Comparison of ENCODE assay signal across 8 mouse cellular contexts in genomic region chr1:165681045-165681794, GRCm38 (mm10). TPM values are rescaled to one million over a fixed set of nuclear protein-coding genes. Genes with fewer than 3 reads are reported as not detected.
DNase-seq lines count a peak whose midpoint lies in the region; ATAC-seq and TF ChIP-seq lines count a peak whose summit lies in the region.

No protein-coding gene starts in this region.

- peak overlapping the region; percentile 47 for H3K27ac ChIP-seq in liver, adult 2 months (replicated peaks; ENCODE audit: insufficient read depth, low read depth, low read length)
- H3K27ac ChIP-seq in bone marrow macrophage, adult 2 months (ENCODE audit: insufficient read depth, low read depth, low read length), result peak overlapping the region; percentile 82
- no peak overlapping the region for H3K27ac ChIP-seq in forebrain, embryonic 12.5 days

- H3K9me3 ChIP-seq in megakaryocyte, embryonic 14.5 days, result no peaks in the 10 kb centered on the region
- no peaks in the 10 kb centered on the region for H3K9me3 ChIP-seq in forebrain, embryonic 12.5 days

- no peak for TF ChIP-seq POLR2A in liver, adult 2 months (IDR thresholded peaks at IDR 0.05; ENCODE audit: extremely low read depth, insufficient read depth, low read length)
- TF ChIP-seq POLR2A in bone marrow macrophage, adult 2 months (IDR thresholded peaks at IDR 0.05; ENCODE audit: borderline replicate concordance, low read depth, low read length), result no peak

- no peak for DNase-seq in liver, adult 2 months (ENCODE audit: extremely low read depth, low read depth, low spot score)
- no peak for DNase-seq in liver
- DNase-seq in layer of hippocampus, postnatal 14 days (ENCODE audit: low spot score in 2 of 2), result no peak
- no peak for DNase-seq in embryo, embryonic 9.5 days (ENCODE audit: extremely low spot score)

- H3K36me3 ChIP-seq in liver, adult 2 months (ENCODE audit: control insufficient read depth, insufficient read depth, low read length), result no peaks in the 10 kb centered on the region
- H3K36me3 ChIP-seq in megakaryocyte, embryonic 14.5 days (replicated peaks; ENCODE audit: low read length), result no peaks in the 10 kb centered on the region
- H3K36me3 ChIP-seq in forebrain, embryonic 12.5 days (replicated peaks), result no peaks in the 10 kb centered on the region

- H3K9ac ChIP-seq in liver, adult 2 months (ENCODE audit: low read depth, low read length), result no peak overlapping the region
- H3K9ac ChIP-seq in forebrain, embryonic 12.5 days, result no peak overlapping the region

- H3K79me2 ChIP-seq in liver, adult 2 months (ENCODE audit: control insufficient read depth, insufficient read depth, low read length), result no peaks in the 10 kb centered on the region

- WGBS in liver, adult 2 months, result 69% methylated on average over 13 of the region's 13 CpGs
- WGBS in forebrain, embryonic 12.5 days, result 79% methylated on average over 13 of the region's 13 CpGs

- H3K27me3 ChIP-seq in liver, adult 2 months (ENCODE audit: control insufficient read depth, insufficient read depth, low read length), result no peaks in the 10 kb centered on the region
- H3K27me3 ChIP-seq in megakaryocyte, embryonic 14.5 days (replicated peaks), result peaks cover 20% of the 10 kb centered on the region
- no peaks in the 10 kb centered on the region for H3K27me3 ChIP-seq in forebrain, embryonic 12.5 days

- peak; percentile 62 to 64; a peak in 3 of 4 replicates for ATAC-seq in hematopoietic stem cell, adult 5-6 weeks (replicated peaks in 1 of 2; ENCODE audit: insufficient read depth in 1 of 2, low FRiP score in 2 of 2, low TSS enrichment in 1 of 2, low read depth in 1 of 2, poor library complexity in 2 of 2, severe bottlenecking in 2 of 2)
- no peak for ATAC-seq in forebrain, embryonic 12.5 days (ENCODE audit: low FRiP score)

- no peak for TF ChIP-seq CTCF in liver, adult 2 months (IDR thresholded peaks at IDR 0.05; ENCODE audit: low read depth, low read length)
- no peak for TF ChIP-seq CTCF in bone marrow macrophage, adult 2 months (IDR thresholded peaks at IDR 0.05; ENCODE audit: low read depth, low read length)

- H3K4me1 ChIP-seq in liver, adult 2 months (ENCODE audit: control insufficient read depth, insufficient read depth, low read length), result peaks cover 12% of the 10 kb centered on the region; the same call in 1 of the 2 replicates
- peaks cover 54% of the 10 kb centered on the region for H3K4me1 ChIP-seq in bone marrow macrophage, adult 2 months (ENCODE audit: control insufficient read depth, insufficient read depth, low read length)
- peaks cover 47% of the 10 kb centered on the region for H3K4me1 ChIP-seq in megakaryocyte, embryonic 14.5 days
- H3K4me1 ChIP-seq in forebrain, embryonic 12.5 days, result no peaks in the 10 kb centered on the region

- no peak overlapping the region for H3K4me2 ChIP-seq in forebrain, embryonic 12.5 days

- H3K4me3 ChIP-seq in liver, adult 2 months (ENCODE audit: insufficient read depth, low read depth, low read length), result no peak overlapping the region
- peak overlapping the region; percentile 36 for H3K4me3 ChIP-seq in bone marrow macrophage, adult 2 months (ENCODE audit: insufficient read depth, low read length)
- peak overlapping the region; percentile 48 for H3K4me3 ChIP-seq in megakaryocyte, embryonic 14.5 days (replicated peaks)
- no peak overlapping the region for H3K4me3 ChIP-seq in forebrain, embryonic 12.5 days (replicated peaks)

RNA-seq across cellular contexts. Expression of gene Rcsd1, which starts 28.3 kb away (rescaled TPM):
- 2.6 and 3.0 TPM in 2 replicates for total RNA-seq in liver, adult 2 months (2014; rRNA removed)
- 2.8 and 3.3 TPM in 2 replicates for polyA plus RNA-seq in liver, adult 2 months (2012; rRNA removed)
- 59.7 and 60.3 TPM in 2 replicates for polyA plus RNA-seq in bone marrow macrophage, adult 2 months (2012; ENCODE audit: insufficient read depth, insufficient read length, missing spikeins)
- total RNA-seq in hematopoietic stem cell, adult 5-6 weeks (2017), result 132 and 143 TPM in 2 replicates
- 0.43 and 11.0 TPM in 2 replicates for polyA plus RNA-seq in megakaryocyte, embryonic 14.5 days (2012; ENCODE audit: insufficient read depth, low replicate concordance)
- polyA plus RNA-seq in forebrain, embryonic 12.5 days (2016; fragmentation: Nextera tagmentation; extraction: Ambion mirVana), result 6.7 and 8.1 TPM in 2 replicates
- 1 to 10 TPM; 6.3 to 8.7 TPM for total RNA-seq in layer of hippocampus, postnatal 14 days (2021)

RNA-seq across cellular contexts. Expression of gene Mpzl1, which starts 46.9 kb away (rescaled TPM):
- total RNA-seq in liver, adult 2 months (2014; rRNA removed), result 1.4 and 2.8 TPM in 2 replicates
- polyA plus RNA-seq in liver, adult 2 months (2012; rRNA removed), result 3.8 and 5.8 TPM in 2 replicates
- polyA plus RNA-seq in bone marrow macrophage, adult 2 months (2012; ENCODE audit: insufficient read depth, insufficient read length, missing spikeins), result 2.8 and 5.4 TPM in 2 replicates
- 3.6 and 4.3 TPM in 2 replicates for total RNA-seq in hematopoietic stem cell, adult 5-6 weeks (2017)
- polyA plus RNA-seq in megakaryocyte, embryonic 14.5 days (2012; ENCODE audit: insufficient read depth, low replicate concordance), result 0.53 TPM in 1 of 2 replicates, not detected in the other
- polyA plus RNA-seq in forebrain, embryonic 12.5 days (2016; fragmentation: Nextera tagmentation; extraction: Ambion mirVana), result 125 and 126 TPM in 2 replicates
- 10 to 100 TPM; 73.9 to 80.1 TPM for total RNA-seq in layer of hippocampus, postnatal 14 days (2021)

Comparison
In these comparisons a context has a peak if more than half of its experiments do, and no peak if none do; other contexts are left out.
1. H3K4me3 ChIP-seq: peak in bone marrow macrophage, adult 2 months (single experiment) and megakaryocyte, embryonic 14.5 days (single experiment); none in liver, adult 2 months (single experiment) and forebrain, embryonic 12.5 days (single experiment).
2. RNA of gene Mpzl1, which starts 46.9 kb away (polyA plus RNA-seq): 125 to 126 TPM in forebrain, embryonic 12.5 days; 3.8 to 5.8 TPM in liver, adult 2 months, 2.8 to 5.4 TPM in bone marrow macrophage, adult 2 months and 0.53 TPM in megakaryocyte, embryonic 14.5 days; every median in the first group is over 10 times any median in the second.